Mouse (Mus musculus) MEL (cell line): ENCODE data around the gene Efcab7. TPM values are rescaled to one million over a fixed set of nuclear protein-coding genes. Genes with fewer than 3 reads are reported as not detected.

Experiments used
- DNase-seq: peaks from one replicate; pipeline ENCODE4 v3.0.0; 2011; ENCODE audit warnings: low read depth, low spot score
- H3K27ac ChIP-seq: 2 replicates; pipeline ENCODE4 v1.5.1; 2012; ENCODE audit warnings: low read depth, mild to moderate bottlenecking, control low read depth, low read length, moderate library complexity; ENCODE audit not compliant: control insufficient read depth
- H3K27me3 ChIP-seq, 2 experiments: fragments of 150-350 bp in 1 of 2; sonication (generic) in 1 of 2; 2 replicates each; pipeline ENCODE4 v1.6.1; 2012; ENCODE audit warnings: low read length in 2 of 2, mild to moderate bottlenecking in 2 of 2, improper control_type of control experiment in 1 of 2, moderate library complexity in 1 of 2; ENCODE audit not compliant: insufficient read depth in 2 of 2, control insufficient read depth in 1 of 2
- H3K36me3 ChIP-seq, 2 experiments: 2 replicates each; pipeline ENCODE4 v1.6.1; 2012 to 2014; ENCODE audit warnings: low read length in 2 of 2, improper control_type of control experiment in 1 of 2, inconsistent platforms in 1 of 2, mild to moderate bottlenecking in 1 of 2; ENCODE audit not compliant: insufficient read depth in 2 of 2, control insufficient read depth in 1 of 2
- H3K4me1 ChIP-seq, 2 experiments: fragments of 150-350 bp in 1 of 2; sonication (generic) in 1 of 2; 2 replicates each; pipeline ENCODE4 v1.6.1; 2012; ENCODE audit warnings: low read length in 2 of 2, improper control_type of control experiment in 1 of 2, mild to moderate bottlenecking in 1 of 2; ENCODE audit not compliant: insufficient read depth in 2 of 2, control insufficient read depth in 1 of 2
- H3K4me3 ChIP-seq, 2 experiments: fragments of 150-350 bp in 1 of 2; sonication (generic) in 1 of 2; 2 replicates each; pipeline ENCODE4 v1.5.1; 2012; ENCODE audit warnings: low read depth in 2 of 2, low read length in 2 of 2, mild to moderate bottlenecking in 2 of 2, moderate library complexity in 2 of 2, control low read depth in 1 of 2, improper control_type of control experiment in 1 of 2; ENCODE audit not compliant: control insufficient read depth in 1 of 2, insufficient read depth in 1 of 2
- H3K79me2 ChIP-seq: 2 replicates; pipeline ENCODE4 v1.6.1; 2012; ENCODE audit warnings: mild to moderate bottlenecking, low read length, moderate library complexity; ENCODE audit not compliant: control insufficient read depth, poor library complexity, insufficient read depth
- H3K9ac ChIP-seq: 2 replicates; pipeline ENCODE4 v1.6.1; 2012; ENCODE audit warnings: low read depth, mild to moderate bottlenecking, control low read depth, low read length, moderate library complexity; ENCODE audit not compliant: control insufficient read depth, poor library complexity, severe bottlenecking
- H3K9me3 ChIP-seq: fragments of 150-350 bp; sonication (generic); replicated peaks from 2 replicates; pipeline ENCODE4 v1.6.1; 2012; ENCODE audit warnings: mild to moderate bottlenecking, low read length, improper control_type of control experiment, moderate library complexity; ENCODE audit not compliant: insufficient read depth
- CHD2 ChIP-seq: IDR thresholded peaks from 2 replicates; pipeline ENCODE4 v1.6.1; 2011; ENCODE audit warnings: low read length, improper control_type of control experiment
- CTCF ChIP-seq, 3 experiments: IDR thresholded peaks in 2 of 3; conservative IDR thresholded peaks in 1 of 3; 2 replicates each; pipeline ENCODE4 v1.5.1; 2011 to 2012; ENCODE audit warnings: low read length in 3 of 3, low read depth in 2 of 3, mild to moderate bottlenecking in 2 of 3, improper control_type of control experiment in 1 of 3, inconsistent platforms in 1 of 3, mixed read lengths in 1 of 3, moderate library complexity in 1 of 3; ENCODE audit not compliant: control insufficient read depth in 1 of 3, insufficient read depth in 1 of 3, poor library complexity in 1 of 3, severe bottlenecking in 1 of 3
- ELF1 ChIP-seq: IDR thresholded peaks from 2 replicates; pipeline ENCODE4 v1.6.1; 2014; ENCODE audit warnings: low read depth, mild to moderate bottlenecking, inconsistent platforms, low read length, improper control_type of control experiment, moderate library complexity
- EP300 ChIP-seq, 2 experiments: IDR thresholded peaks; 2 replicates each; pipeline ENCODE4 v1.6.1; 2011; ENCODE audit warnings: improper control_type of control experiment in 2 of 2, low read length in 2 of 2, low read depth in 1 of 2, mild to moderate bottlenecking in 1 of 2
- ETS1 ChIP-seq: IDR thresholded peaks from 2 replicates; pipeline ENCODE4 v1.6.1; 2012; ENCODE audit warnings: low read depth, mild to moderate bottlenecking, inconsistent platforms, low read length, improper control_type of control experiment, moderate library complexity
- GABPA ChIP-seq: IDR thresholded peaks from 2 replicates; pipeline ENCODE4 v1.6.1; 2012; ENCODE audit warnings: low read depth, mild to moderate bottlenecking, inconsistent platforms, low read length, improper control_type of control experiment, moderate library complexity
- GATA1 ChIP-seq: IDR thresholded peaks from 2 replicates; pipeline ENCODE4 v1.6.1; 2011; ENCODE audit warnings: low read depth, low read length, improper control_type of control experiment
- HCFC1 ChIP-seq: IDR thresholded peaks from 2 replicates; pipeline ENCODE4 v1.6.1; 2012; ENCODE audit warnings: low read depth, mild to moderate bottlenecking, inconsistent platforms, low read length, improper control_type of control experiment, moderate library complexity
- JUND ChIP-seq: IDR thresholded peaks from 2 replicates; pipeline ENCODE4 v1.6.1; 2011; ENCODE audit warnings: low read depth, mild to moderate bottlenecking, improper control_type of control experiment, low read length
- KAT2A ChIP-seq: conservative IDR thresholded peaks from 2 replicates; pipeline ENCODE4 v1.6.1; 2012; ENCODE audit warnings: low read depth, low read length, improper control_type of control experiment, inconsistent platforms
- MAFK ChIP-seq: IDR thresholded peaks from 2 replicates; pipeline ENCODE4 v1.6.1; 2011; ENCODE audit warnings: low read depth, mild to moderate bottlenecking, low read length, improper control_type of control experiment, borderline replicate concordance
- MAX ChIP-seq: IDR thresholded peaks from 2 replicates; pipeline ENCODE4 v1.6.1; 2011; ENCODE audit warnings: low read length, improper control_type of control experiment
- MAZ ChIP-seq: IDR thresholded peaks from 2 replicates; pipeline ENCODE4 v1.6.1; 2012; ENCODE audit warnings: low read depth, mild to moderate bottlenecking, inconsistent platforms, low read length, improper control_type of control experiment
- MEF2A ChIP-seq: IDR thresholded peaks from 2 replicates; pipeline ENCODE4 v1.6.1; 2014; ENCODE audit warnings: low read depth, mild to moderate bottlenecking, inconsistent platforms, low read length, improper control_type of control experiment; ENCODE audit not compliant: poor library complexity, insufficient replicate concordance, severe bottlenecking; ENCODE audit errors: extremely low read depth
- MXI1 ChIP-seq: IDR thresholded peaks from 2 replicates; pipeline ENCODE4 v1.6.1; 2011; ENCODE audit warnings: mild to moderate bottlenecking, low read depth, low read length, improper control_type of control experiment
- NRF1 ChIP-seq: IDR thresholded peaks from 2 replicates; pipeline ENCODE4 v1.6.1; 2014; ENCODE audit warnings: low read depth, mild to moderate bottlenecking, inconsistent platforms, low read length, improper control_type of control experiment, moderate library complexity; ENCODE audit not compliant: poor library complexity, insufficient read depth, severe bottlenecking
- POLR2A ChIP-seq, 2 experiments: IDR thresholded peaks; 2 replicates each; pipeline ENCODE4 v1.6.1; 2011 to 2012; ENCODE audit warnings: low read length in 2 of 2, mild to moderate bottlenecking in 2 of 2, control low read depth in 1 of 2, improper control_type of control experiment in 1 of 2, low read depth in 1 of 2, moderate library complexity in 1 of 2; ENCODE audit not compliant: control insufficient read depth in 1 of 2, insufficient read depth in 1 of 2, poor library complexity in 1 of 2
- POLR2AphosphoS5 ChIP-seq: IDR thresholded peaks from 2 replicates; pipeline ENCODE4 v1.6.1; 2012; ENCODE audit warnings: low read depth, borderline replicate concordance, mild to moderate bottlenecking, inconsistent platforms, low read length, moderate library complexity, mixed read lengths
- RAD21 ChIP-seq: IDR thresholded peaks from 2 replicates; pipeline ENCODE4 v1.6.1; 2011; ENCODE audit warnings: mild to moderate bottlenecking, low read depth, low read length, improper control_type of control experiment
- SMC3 ChIP-seq: IDR thresholded peaks from 2 replicates; pipeline ENCODE4 v1.6.1; 2011; ENCODE audit warnings: low read depth, low read length, improper control_type of control experiment
- TAL1 ChIP-seq: IDR thresholded peaks from 2 replicates; pipeline ENCODE4 v1.6.1; 2012; ENCODE audit warnings: mild to moderate bottlenecking, inconsistent platforms, low read length, moderate library complexity, mixed read lengths
- UBTF ChIP-seq: IDR thresholded peaks from 2 replicates; pipeline ENCODE4 v1.6.1; 2012; ENCODE audit warnings: low read depth, mild to moderate bottlenecking, inconsistent platforms, low read length, improper control_type of control experiment, moderate library complexity, borderline replicate concordance; ENCODE audit not compliant: insufficient read depth
- USF1 ChIP-seq: IDR thresholded peaks from 2 replicates; pipeline ENCODE4 v1.6.1; 2014; ENCODE audit warnings: low read depth, mild to moderate bottlenecking, inconsistent platforms, low read length, improper control_type of control experiment, moderate library complexity
- ZC3H11A ChIP-seq: IDR thresholded peaks from 2 replicates; pipeline ENCODE4 v1.6.1; 2012; ENCODE audit warnings: low read depth, mild to moderate bottlenecking, inconsistent platforms, low read length, improper control_type of control experiment
- ZMIZ1 ChIP-seq: IDR thresholded peaks from 2 replicates; pipeline ENCODE4 v1.6.1; 2012; ENCODE audit warnings: low read depth, mild to moderate bottlenecking, inconsistent platforms, low read length, improper control_type of control experiment, moderate library complexity
- polyA plus RNA-seq, 2 experiments: library from polyadenylated mRNA; stranded (reverse) in 1 of 2; unstranded in 1 of 2; fragments of >175 nt in 1 of 2; fragments of >200 nt in 1 of 2; gene quantifications; 2 replicates each; pipeline versions ENCODE4 v1.2.1 to v1.2.4; 2012; ENCODE audit warnings: low replicate concordance in 2 of 2, low read depth in 1 of 2; ENCODE audit not compliant: insufficient read length in 2 of 2, insufficient read depth in 1 of 2, missing spikeins in 1 of 2
- total RNA-seq: library from RNA; depleted of rRNA; stranded (reverse); fragments of 300-350 nt; gene quantifications from 2 replicates; pipeline ENCODE4 v1.2.3, GENCODE M21; 2012

The Efcab7 gene
- total and polyA plus RNA-seq, 3 experiments, result 7.4 to 9.9 TPM; not detected in 1

DNA sequence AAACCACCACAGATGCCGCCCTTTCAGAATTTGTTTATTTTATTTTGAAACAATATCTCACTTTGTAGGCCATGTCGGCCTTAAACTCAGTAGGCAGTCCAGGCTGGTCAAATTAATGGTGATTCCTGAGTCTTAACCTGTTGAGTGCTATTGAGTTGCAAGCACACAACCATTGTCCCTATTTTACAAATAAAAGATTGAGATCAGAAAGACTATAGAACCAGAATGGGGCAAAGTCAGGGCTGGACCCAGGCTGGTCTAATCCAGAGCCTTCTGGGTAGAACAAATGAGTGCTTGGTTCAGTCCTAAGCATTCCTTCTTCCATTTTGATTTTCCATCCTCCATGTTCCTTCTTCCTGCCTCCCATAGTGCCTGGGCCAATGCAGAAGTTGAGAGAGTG, 117.5 kb downstream of the Efcab7 start:
- Histone ChIP-seq H3K79me2 (no peaks in the 10 kb centered on the region), H3K27me3 (no peaks in the 10 kb centered on the region), H3K9ac (no peak overlapping the region), H3K9me3 (no peaks in the 10 kb centered on the region), H3K4me3 (no peak overlapping the region), H3K36me3 (no peaks in the 10 kb centered on the region; a peak in 1 of 4 replicates), H3K4me1 (no peaks in the 10 kb centered on the region), H3K27ac (no peak overlapping the region)
- TF ChIP-seq TAL1, result no peak
- TF ChIP-seq POLR2AphosphoS5, result no peak
- no peak for DNase-seq

DNA sequence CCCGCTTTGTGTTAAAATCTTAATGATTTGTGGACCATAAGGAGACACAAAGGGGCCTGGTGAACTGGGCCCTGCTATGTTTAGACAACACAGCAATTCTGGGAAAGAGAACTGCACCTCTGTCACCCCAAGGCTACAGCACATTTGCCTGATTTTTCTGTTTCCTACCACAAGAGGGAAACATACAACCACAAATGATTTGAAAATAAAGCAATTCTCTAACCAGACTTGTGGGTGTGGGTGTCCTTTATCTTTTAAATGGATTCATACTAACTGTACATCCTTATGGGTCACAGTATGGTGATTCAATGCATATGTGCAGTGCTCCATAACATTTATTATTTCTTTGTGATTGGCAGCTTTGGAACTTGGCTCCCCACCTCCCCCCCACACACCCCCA, 118.2 kb downstream of the Efcab7 start:
- H3K4me3 ChIP-seq, result no peak overlapping the region
- no peak overlapping the region for H3K9ac ChIP-seq
- no peaks in the 10 kb centered on the region for H3K4me1 ChIP-seq
- no peaks in the 10 kb centered on the region; a peak in 1 of 4 replicates for H3K36me3 ChIP-seq
- DNase-seq, result peak; percentile 54
- no peaks in the 10 kb centered on the region for H3K9me3 ChIP-seq
- no peaks in the 10 kb centered on the region for H3K27me3 ChIP-seq
- no peaks in the 10 kb centered on the region; the same call in 1 of the 2 replicates for H3K79me2 ChIP-seq
- no peak for TF ChIP-seq ELF1
- TF ChIP-seq ZC3H11A, result 0 out of 2 replicates have a peak, but pooled peaks have one; percentile 37
- 0 out of 2 replicates have a peak, but pooled peaks have one; percentile 4 for TF ChIP-seq GATA1
- no peak for TF ChIP-seq MXI1
- TF ChIP-seq CTCF (IDR thresholded peaks at IDR 0.05 in 2 of 3, conservative IDR thresholded peaks at IDR 0.05 in 1 of 3; ENCODE audit: control insufficient read depth in 1 of 3, insufficient read depth in 1 of 3, low read depth in 2 of 3, low read length in 3 of 3, poor library complexity in 1 of 3, severe bottlenecking in 1 of 3), result peak in 2 of 3 experiments; percentile 17 to 60; a peak in 3 of 6 replicates
- TF ChIP-seq USF1, result no peak
- no peak for TF ChIP-seq MAFK
- no peak for TF ChIP-seq POLR2A (IDR thresholded peaks at IDR 0.05; ENCODE audit: control insufficient read depth in 1 of 2, insufficient read depth in 1 of 2, low read depth in 1 of 2, low read length in 2 of 2, poor library complexity in 1 of 2)
- TF ChIP-seq UBTF, result no peak
- TF ChIP-seq CHD2, result no peak
- TF ChIP-seq NRF1, result no peak
- TF ChIP-seq SMC3, result peak; percentile 62
- TF ChIP-seq RAD21, result peak; percentile 73
- no peak for TF ChIP-seq TAL1
- TF ChIP-seq MAX, result no peak
- no peak overlapping the region for H3K27ac ChIP-seq

DNA sequence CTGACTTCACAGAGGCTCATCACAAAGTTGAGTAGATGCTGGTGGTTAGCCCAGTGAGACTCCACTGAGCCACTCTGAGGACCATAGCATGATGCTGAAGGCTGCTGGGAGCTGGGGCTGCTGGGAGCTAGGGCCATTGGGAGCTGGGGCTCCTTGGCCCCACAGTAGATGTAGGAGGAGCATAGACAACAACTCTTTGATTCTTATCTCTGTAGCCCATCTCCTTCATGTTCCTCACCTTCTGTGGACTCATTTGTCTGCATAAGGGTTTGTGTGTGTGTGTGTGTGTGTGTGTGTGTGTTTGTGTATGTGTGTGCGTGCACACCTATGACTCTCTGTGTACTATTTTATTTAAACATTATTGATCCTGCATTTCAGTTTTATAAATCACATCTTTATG, 118.9 kb downstream of the Efcab7 start:
- no peaks in the 10 kb centered on the region; the same call in 1 of the 2 replicates for H3K79me2 ChIP-seq
- H3K36me3 ChIP-seq, result no peaks in the 10 kb centered on the region; a peak in 1 of 4 replicates
- H3K9me3 ChIP-seq, result no peaks in the 10 kb centered on the region
- H3K27ac ChIP-seq, result no peak overlapping the region
- H3K4me1 ChIP-seq, result no peaks in the 10 kb centered on the region
- H3K27me3 ChIP-seq, result no peaks in the 10 kb centered on the region
- DNase-seq, result no peak
- H3K4me3 ChIP-seq, result no peak overlapping the region
- no peak overlapping the region for H3K9ac ChIP-seq
- no peak for TF ChIP-seq KAT2A
- no peak for TF ChIP-seq MAFK
- no peak for TF ChIP-seq ZC3H11A
- TF ChIP-seq POLR2A (IDR thresholded peaks at IDR 0.05; ENCODE audit: control insufficient read depth in 1 of 2, insufficient read depth in 1 of 2, low read depth in 1 of 2, low read length in 2 of 2, poor library complexity in 1 of 2), result no peak
- no peak for TF ChIP-seq ETS1
- no peak for TF ChIP-seq EP300 (IDR thresholded peaks at IDR 0.05; ENCODE audit: low read depth in 1 of 2, low read length in 2 of 2)
- TF ChIP-seq RAD21, result no peak
- no peak for TF ChIP-seq JUND
- no peak for TF ChIP-seq CHD2
- TF ChIP-seq GABPA, result no peak
- TF ChIP-seq ZMIZ1, result no peak
- TF ChIP-seq USF1, result no peak
- TF ChIP-seq HCFC1, result no peak
- no peak for TF ChIP-seq MAZ
- no peak for TF ChIP-seq MEF2A
